Mouse (Mus musculus) hindbrain, embryonic 15.5 days (tissue): ENCODE measurements around the gene Nfat5. TPM values are rescaled to one million over a fixed set of nuclear protein-coding genes. Genes with fewer than 3 reads are reported as not detected.

ENCODE experiments used
- ATAC-seq: fragments of 200-750 bp; cut with Nextera tagmentation; 2 replicates; pipeline ENCODE4 v1.8.0; 2017; ENCODE audit warnings: low read depth, moderate number of reproducible peaks, moderate TSS enrichment; ENCODE audit not compliant: low FRiP score
- H3K27ac ChIP-seq: fragments of 300-500 bp; sonication (generic); replicated peaks from 2 replicates; pipeline ENCODE4 v1.5.1; 2015; ENCODE audit warnings: mild to moderate bottlenecking, inconsistent platforms
- H3K27me3 ChIP-seq: fragments of 300-500 bp; sonication (generic); 2 replicates; pipeline ENCODE4 v1.6.1; 2015; ENCODE audit warnings: control low read depth, inconsistent platforms
- H3K36me3 ChIP-seq: fragments of 300-500 bp; sonication (generic); 2 replicates; pipeline ENCODE4 v1.6.1; 2015; ENCODE audit warnings: control low read depth, inconsistent platforms
- H3K4me1 ChIP-seq: fragments of 300-500 bp; sonication (generic); replicated peaks from 2 replicates; pipeline ENCODE4 v1.6.1; 2015; ENCODE audit warnings: control low read depth, inconsistent platforms
- H3K4me2 ChIP-seq: fragments of 300-500 bp; sonication (generic); 2 replicates; pipeline ENCODE4 v1.6.1; 2015; ENCODE audit warnings: moderate library complexity, mild to moderate bottlenecking, inconsistent platforms
- H3K4me3 ChIP-seq: fragments of 300-500 bp; sonication (generic); 2 replicates; pipeline ENCODE4 v1.5.1; 2015; ENCODE audit warnings: mild to moderate bottlenecking, inconsistent platforms
- H3K9ac ChIP-seq: fragments of 300-500 bp; sonication (generic); 2 replicates; pipeline ENCODE4 v1.6.1; 2015; ENCODE audit warnings: inconsistent platforms
- H3K9me3 ChIP-seq: fragments of 300-500 bp; sonication (generic); 2 replicates; pipeline ENCODE4 v1.6.1; 2016; ENCODE audit warnings: control low read depth, inconsistent platforms
- WGBS: fragments of 180-500 bp; shearing (Covaris S2); methylation state at CpG from one replicate; pipeline ENCODE4 v1.1.7; 2015; 5-methylcytosine and 5-hydroxymethylcytosine counted together
- polyA plus RNA-seq: library from polyadenylated mRNA; unstranded; fragments of >200 nt; fragmentation: Nextera tagmentation; extraction: Ambion mirVana; gene quantifications from 2 replicates; pipeline ENCODE4 v1.2.1, GENCODE M21; 2015

Nfat5 gene
- polyA plus RNA-seq, 1 experiment from 2014 or later = 9.5 TPM

- H3K4me2 ChIP-seq = no peak overlapping the region
- no peaks in the 10 kb centered on the region for H3K27me3 ChIP-seq
- 36% methylated on average over 3 of the region's 3 CpGs for WGBS
- H3K9ac ChIP-seq = no peak overlapping the region
- peaks cover 11% of the 10 kb centered on the region; the same call in 1 of the 2 replicates for H3K4me1 ChIP-seq
- H3K36me3 ChIP-seq = no peaks in the 10 kb centered on the region
- H3K9me3 ChIP-seq = no peaks in the 10 kb centered on the region
- no peak overlapping the region for H3K27ac ChIP-seq
- no peak for ATAC-seq
- no peak overlapping the region for H3K4me3 ChIP-seq
These were observed 93.4 kb downstream of the Nfat5 start for GRCm38 (mm10) chr8:107386642-107387041.

DNA sequence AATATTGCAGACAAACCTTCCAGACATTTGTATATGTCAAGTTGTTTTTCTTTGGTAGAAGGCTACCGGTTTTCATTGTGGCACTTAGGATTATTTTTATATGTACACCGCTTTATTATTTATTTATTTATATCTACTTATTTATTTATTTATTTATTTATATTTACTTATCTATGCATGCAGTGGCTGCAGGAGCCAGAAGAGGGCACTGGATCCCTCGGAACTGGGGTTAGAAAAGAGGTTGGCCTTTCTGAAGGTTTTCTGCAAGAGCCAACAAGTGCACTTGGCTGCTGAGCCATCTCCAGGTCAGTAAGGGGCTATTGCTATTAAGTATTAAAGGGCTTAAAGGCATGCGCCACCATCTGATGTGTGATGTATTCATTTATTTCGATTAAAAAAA lies 94.6 kb downstream of the Nfat5 start:
- no peak for ATAC-seq
- H3K9ac ChIP-seq = no peak overlapping the region
- H3K36me3 ChIP-seq = no peaks in the 10 kb centered on the region
- no peak overlapping the region for H3K27ac ChIP-seq
- no peak overlapping the region for H3K4me2 ChIP-seq
- H3K9me3 ChIP-seq = no peaks in the 10 kb centered on the region
- WGBS = 68% methylated on average over 5 of the region's 5 CpGs
- no peak overlapping the region for H3K4me3 ChIP-seq
- H3K4me1 ChIP-seq = peaks cover 11% of the 10 kb centered on the region; the same call in 1 of the 2 replicates
- H3K27me3 ChIP-seq = no peaks in the 10 kb centered on the region

DNA sequence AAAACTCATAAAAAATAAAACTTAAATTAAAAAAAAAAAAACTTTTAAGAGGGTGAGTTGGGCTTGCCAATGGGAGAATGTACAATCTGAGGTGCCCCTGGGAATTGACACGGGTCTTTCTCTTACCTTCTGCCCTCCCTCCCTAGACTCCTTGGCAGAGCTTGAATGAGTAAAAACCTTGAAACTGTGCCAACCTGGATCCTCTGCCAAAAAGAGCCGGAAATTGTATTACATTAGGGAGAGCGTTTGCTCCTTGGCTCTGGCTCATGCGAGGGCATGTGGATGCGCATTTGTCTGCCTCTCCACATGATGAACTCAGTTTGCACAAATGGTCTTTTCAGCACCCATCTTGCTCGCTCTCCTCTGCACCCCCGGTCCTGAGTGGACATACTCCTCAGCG lies 96.3 kb downstream of the Nfat5 start:
- Histone ChIP-seq H3K4me2 (no peak overlapping the region), H3K36me3 (no peaks in the 10 kb centered on the region), H3K27me3 (no peaks in the 10 kb centered on the region), H3K9ac (no peak overlapping the region), H3K9me3 (no peaks in the 10 kb centered on the region), H3K4me1 (peaks cover 11% of the 10 kb centered on the region; the same call in 1 of the 2 replicates), H3K4me3 (no peak overlapping the region), H3K27ac (no peak overlapping the region)
- 56% methylated on average over 8 of the region's 8 CpGs for WGBS
- peak; percentile 45; the same call in 1 of the 2 replicates for ATAC-seq

GRCm38 (mm10) chr8:107390476-107391135 lies 97.3 kb downstream of the Nfat5 start:
- Histone ChIP-seq H3K4me2 (no peak overlapping the region), H3K9ac (no peak overlapping the region), H3K27me3 (no peaks in the 10 kb centered on the region), H3K27ac (no peak overlapping the region), H3K4me3 (no peak overlapping the region), H3K4me1 (peaks cover 11% of the 10 kb centered on the region; the same call in 1 of the 2 replicates), H3K9me3 (no peaks in the 10 kb centered on the region), H3K36me3 (no peaks in the 10 kb centered on the region)
- 92% methylated on average over 16 of the region's 16 CpGs for WGBS
- ATAC-seq = no peak

DNA sequence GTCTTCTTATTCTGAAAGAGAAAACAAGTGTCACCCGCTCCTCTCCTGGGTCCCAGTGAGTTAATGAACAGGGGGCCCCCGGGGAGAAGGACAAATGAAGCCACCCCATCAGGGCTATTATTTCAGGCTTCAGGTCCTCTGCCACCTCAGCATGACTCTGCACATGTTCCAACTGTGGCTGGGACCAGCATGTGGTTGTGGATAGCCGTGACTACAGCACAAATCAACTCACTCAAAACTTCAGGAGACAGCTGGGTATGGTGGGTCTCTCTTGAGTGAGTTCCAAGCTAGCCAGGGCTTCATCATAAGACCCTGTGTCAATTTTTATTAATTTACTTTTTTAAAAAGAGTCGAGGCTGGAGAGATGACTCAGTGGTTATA lies 97.9 kb downstream of the Nfat5 start:
- no peak overlapping the region for H3K4me3 ChIP-seq
- no peaks in the 10 kb centered on the region for H3K9me3 ChIP-seq
- no peaks in the 10 kb centered on the region for H3K27me3 ChIP-seq
- H3K4me1 ChIP-seq = peaks cover 11% of the 10 kb centered on the region; the same call in 1 of the 2 replicates
- no peak for ATAC-seq
- H3K36me3 ChIP-seq = no peaks in the 10 kb centered on the region
- H3K9ac ChIP-seq = no peak overlapping the region
- WGBS = 63% methylated on average over 4 of the region's 4 CpGs
- no peak overlapping the region for H3K4me2 ChIP-seq
- no peak overlapping the region for H3K27ac ChIP-seq

GRCm38 (mm10) chr8:107395397-107395796 lies 102.1 kb downstream of the Nfat5 start:
- H3K36me3 ChIP-seq = no peaks in the 10 kb centered on the region
- 0 out of 2 replicates have a peak, but pooled peaks cover 3% of the 10 kb centered on the region for H3K4me1 ChIP-seq
- no peaks in the 10 kb centered on the region for H3K9me3 ChIP-seq
- H3K27me3 ChIP-seq = no peaks in the 10 kb centered on the region
- ATAC-seq = no peak
- H3K4me3 ChIP-seq = no peak overlapping the region
- no peak overlapping the region for H3K27ac ChIP-seq
- H3K9ac ChIP-seq = no peak overlapping the region
- H3K4me2 ChIP-seq = no peak overlapping the region

- Histone ChIP-seq H3K36me3 (no peaks in the 10 kb centered on the region), H3K9ac (no peak overlapping the region), H3K27ac (no peak overlapping the region), H3K4me2 (no peak overlapping the region), H3K4me3 (no peak overlapping the region), H3K27me3 (no peaks in the 10 kb centered on the region), H3K9me3 (no peaks in the 10 kb centered on the region), H3K4me1 (0 out of 2 replicates have a peak, but pooled peaks cover 3% of the 10 kb centered on the region)
- ATAC-seq = no peak
- 93% methylated on average over 10 of the region's 10 CpGs for WGBS
These were observed 102.9 kb downstream of the Nfat5 start for GRCm38 (mm10) chr8:107396106-107396670.

GRCm38 (mm10) chr8:107397665-107398064 lies 104.4 kb downstream of the Nfat5 start:
- Histone ChIP-seq H3K36me3 (no peaks in the 10 kb centered on the region), H3K9ac (no peak overlapping the region), H3K27me3 (no peaks in the 10 kb centered on the region), H3K27ac (no peak overlapping the region), H3K4me2 (no peak overlapping the region), H3K9me3 (no peaks in the 10 kb centered on the region), H3K4me3 (no peak overlapping the region), H3K4me1 (peaks cover 11% of the 10 kb centered on the region)
- ATAC-seq = no peak
- 71% methylated on average over 12 of the region's 12 CpGs for WGBS

DNA sequence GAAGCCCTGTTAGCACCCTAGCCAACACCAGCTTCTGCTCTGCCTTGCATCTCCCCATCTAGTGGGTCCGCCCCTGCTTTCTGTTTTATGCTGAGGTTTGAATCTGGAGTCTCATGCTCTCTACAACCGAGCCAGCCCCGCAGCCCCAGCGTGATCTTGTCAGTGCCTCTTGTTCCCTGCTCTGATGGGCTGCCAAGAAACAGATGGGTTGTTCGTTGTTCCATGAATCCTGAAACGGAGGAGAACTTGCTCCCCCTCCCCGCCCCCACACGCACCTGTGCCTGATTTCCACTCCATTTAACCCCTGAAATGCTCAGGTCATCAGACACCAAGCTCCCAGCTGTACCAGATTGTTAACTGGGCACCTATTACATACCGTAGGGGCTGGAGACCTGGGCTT lies 106.2 kb downstream of the Nfat5 start:
- Histone ChIP-seq H3K4me1 (peaks cover 22% of the 10 kb centered on the region), H3K9me3 (no peaks in the 10 kb centered on the region), H3K9ac (no peak overlapping the region), H3K27ac (no peak overlapping the region), H3K27me3 (no peaks in the 10 kb centered on the region), H3K36me3 (no peaks in the 10 kb centered on the region), H3K4me2 (no peak overlapping the region), H3K4me3 (no peak overlapping the region)
- WGBS = 39% methylated on average over 9 of the region's 9 CpGs
- ATAC-seq = no peak

- H3K27me3 ChIP-seq = no peaks in the 10 kb centered on the region
- H3K9ac ChIP-seq = no peak overlapping the region
- no peaks in the 10 kb centered on the region for H3K9me3 ChIP-seq
- H3K4me1 ChIP-seq = peaks cover 22% of the 10 kb centered on the region
- H3K4me2 ChIP-seq = no peak overlapping the region
- 80% methylated on average over 5 of the region's 5 CpGs for WGBS
- no peak overlapping the region for H3K4me3 ChIP-seq
- H3K27ac ChIP-seq = no peak overlapping the region
- ATAC-seq = no peak
- no peaks in the 10 kb centered on the region for H3K36me3 ChIP-seq
These were observed 108.6 kb downstream of the Nfat5 start for GRCm38 (mm10) chr8:107401866-107402265.

GRCm38 (mm10) chr8:107403038-107403781 lies 109.9 kb downstream of the Nfat5 start, which contains the start of gene Nqo1:
Gene Nqo1, minus strand, starts transcription at chr8:107403206.
- Histone ChIP-seq H3K27ac (peak within 1 kb of the TSS; percentile 38), H3K9ac (peak within 1 kb of the TSS; percentile 23; the same call in 1 of the 2 replicates)
- 15% methylated on average over 22 of the region's 22 CpGs for WGBS

DNA sequence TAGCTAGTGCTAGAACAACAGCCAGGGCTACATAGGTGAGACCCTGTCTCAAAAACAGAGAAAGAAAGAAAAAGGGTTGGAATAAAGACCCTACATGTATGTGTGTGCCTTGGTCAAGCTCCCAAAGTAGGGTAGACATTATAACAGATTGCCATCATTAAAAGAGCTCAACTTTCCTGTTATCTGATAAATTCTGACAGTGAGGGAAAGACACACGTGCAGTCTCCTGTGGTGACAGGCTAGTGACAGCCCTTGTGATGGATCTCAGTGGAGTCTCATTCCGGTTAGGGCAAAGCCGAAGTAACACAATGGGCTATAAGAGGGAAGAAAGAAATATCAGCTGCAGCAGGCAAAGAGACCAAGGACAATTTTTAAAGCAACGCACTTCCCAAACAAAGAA lies 110.8 kb downstream of the Nfat5 start:
- 80% methylated on average over 4 of the region's 4 CpGs for WGBS
- Histone ChIP-seq H3K4me1 (peaks cover 22% of the 10 kb centered on the region), H3K9ac (no peak overlapping the region), H3K27ac (no peak overlapping the region), H3K36me3 (0 out of 2 replicates have a peak, but pooled peaks cover 2% of the 10 kb centered on the region), H3K9me3 (no peaks in the 10 kb centered on the region), H3K27me3 (no peaks in the 10 kb centered on the region), H3K4me2 (no peak overlapping the region), H3K4me3 (no peak overlapping the region)
- no peak for ATAC-seq

More at GRCm38 (mm10) chr8:107403038-107403781, 109.9 kb downstream of the Nfat5 start, which contains the start of gene Nqo1:
- H3K9me3 ChIP-seq = no peaks in the 10 kb centered on the region
- H3K27me3 ChIP-seq = no peaks in the 10 kb centered on the region
- no peaks in the 10 kb centered on the region for H3K36me3 ChIP-seq
- peaks cover 22% of the 10 kb centered on the region for H3K4me1 ChIP-seq
- peak within 1 kb of the TSS; percentile 35 for H3K4me3 ChIP-seq
- peak within 1 kb of the TSS; percentile 67 for H3K4me2 ChIP-seq
- peak; percentile 97 for ATAC-seq
